Mouse (Mus musculus): ENCODE measurements around the gene Hs3st4. TPM values are rescaled to one million over a fixed set of nuclear protein-coding genes. Genes with fewer than 3 reads are reported as not detected.

Hs3st4 gene
- total RNA-seq, 2 experiments from 2014 or later = 50.7 to 62.8 TPM

DNA sequence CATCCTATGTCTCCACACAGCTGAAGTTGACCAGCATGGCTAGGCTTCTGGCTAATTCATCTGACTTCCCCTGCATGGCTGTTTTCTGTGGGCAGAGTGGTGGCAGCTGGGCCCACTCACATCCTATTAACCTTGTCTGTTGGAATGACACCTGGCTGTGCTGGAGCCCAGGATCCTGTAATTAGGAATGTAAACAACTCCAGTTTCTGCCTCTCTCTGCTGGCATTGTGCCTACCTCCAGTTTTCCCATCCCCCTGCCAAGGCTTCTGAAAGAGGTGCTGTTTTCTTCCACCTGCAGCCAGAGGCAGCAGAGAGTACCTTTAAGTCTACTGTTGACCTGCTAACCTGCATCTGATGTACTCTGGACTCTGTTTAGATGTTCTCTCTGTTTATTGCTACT lies 288.1 kb downstream of the Hs3st4 start:
- DNase-seq (ENCODE audit: low spot score in 2 of 2) = no peak
- intact Hi-C loops (cut with DNase I) = no loop called here

DNA sequence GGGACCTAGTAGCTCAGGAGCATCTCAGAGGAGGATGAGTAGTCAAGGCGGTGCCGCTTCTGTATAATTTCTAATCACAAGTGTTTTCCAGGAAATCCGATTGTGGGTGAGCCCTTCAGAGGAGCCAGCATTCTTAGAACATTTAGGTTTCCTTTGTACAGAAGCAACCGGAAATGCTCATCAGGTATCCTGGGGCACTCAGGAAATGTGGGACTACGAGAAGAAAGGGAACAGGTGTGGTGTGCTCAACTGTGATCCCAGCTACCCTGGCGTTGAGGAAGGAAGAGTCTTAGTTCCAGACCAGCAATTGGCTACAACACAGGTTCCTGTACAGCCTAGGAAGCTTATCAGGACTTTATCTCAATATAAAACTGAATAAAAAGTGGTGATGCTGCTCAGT lies 307.2 kb downstream of the Hs3st4 start:
- no peak for DNase-seq (ENCODE audit: low spot score in 2 of 2)
- intact Hi-C loops (cut with DNase I) = no loop called here

DNA sequence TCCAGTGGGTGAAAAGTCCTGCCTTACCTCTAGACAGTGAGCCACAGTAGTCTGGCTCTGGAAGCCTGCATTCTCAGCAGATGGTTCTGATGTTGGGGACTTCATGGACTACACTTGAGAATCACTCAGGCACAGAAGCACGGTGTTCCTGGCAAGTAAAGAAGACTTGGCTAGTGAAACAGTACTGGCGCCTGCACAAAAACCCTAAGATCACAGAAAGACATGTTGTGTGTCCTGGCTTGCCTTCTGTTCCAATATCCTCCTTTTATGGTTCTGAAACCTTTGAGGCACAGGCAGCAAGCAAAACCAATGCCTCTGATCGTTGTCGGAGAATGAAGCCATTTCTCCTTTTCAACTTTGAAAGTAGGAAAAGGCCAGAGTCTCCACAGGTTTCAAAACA lies 336.8 kb downstream of the Hs3st4 start:
- intact Hi-C loops (cut with DNase I) = no loop called here
- DNase-seq (ENCODE audit: low spot score in 2 of 2) = peak; percentile 41 to 51

DNA sequence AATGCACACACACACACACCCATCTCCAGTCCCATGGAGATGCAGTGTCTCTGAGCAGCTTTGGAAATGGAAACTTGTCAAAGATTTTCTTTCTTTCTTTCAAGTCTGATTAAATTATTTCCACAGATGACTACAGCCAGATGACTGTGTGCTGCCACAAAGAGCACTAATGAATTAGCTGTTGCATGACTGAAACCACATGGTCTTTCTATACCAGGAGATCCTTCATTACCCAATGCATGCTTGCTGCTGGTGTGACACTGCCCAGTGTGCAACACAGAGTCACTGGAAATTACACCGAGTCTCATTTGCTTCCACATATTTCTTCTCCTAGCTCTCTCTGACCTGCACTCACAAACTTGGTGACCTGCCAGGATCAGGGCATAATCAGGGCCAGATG lies 353.0 kb downstream of the Hs3st4 start:
- no peak for DNase-seq (ENCODE audit: low spot score in 2 of 2)
- intact Hi-C loops (cut with DNase I) = no loop called here

DNA sequence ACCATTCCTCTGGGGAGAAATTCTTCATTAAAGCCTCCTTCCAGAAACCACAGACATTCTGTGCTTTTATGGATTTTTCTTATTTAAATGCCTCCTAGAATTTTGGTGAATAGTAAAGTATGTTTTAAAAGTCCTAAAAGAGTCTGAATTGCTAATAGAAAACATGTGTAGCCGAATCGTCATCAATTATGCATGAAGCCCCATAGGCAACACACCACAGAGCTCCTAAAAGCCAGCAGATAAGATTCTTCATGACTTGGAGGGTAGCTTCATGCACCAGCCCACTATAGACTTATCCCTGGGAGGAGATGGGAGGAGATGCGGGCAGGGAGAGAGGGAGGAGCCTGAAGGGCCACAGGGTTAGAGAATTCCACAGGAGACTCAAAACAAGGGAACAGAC lies 358.8 kb downstream of the Hs3st4 start:
- DNase-seq (ENCODE audit: low spot score in 2 of 2) = no peak
- intact Hi-C loops (cut with DNase I) = no loop called here

DNA sequence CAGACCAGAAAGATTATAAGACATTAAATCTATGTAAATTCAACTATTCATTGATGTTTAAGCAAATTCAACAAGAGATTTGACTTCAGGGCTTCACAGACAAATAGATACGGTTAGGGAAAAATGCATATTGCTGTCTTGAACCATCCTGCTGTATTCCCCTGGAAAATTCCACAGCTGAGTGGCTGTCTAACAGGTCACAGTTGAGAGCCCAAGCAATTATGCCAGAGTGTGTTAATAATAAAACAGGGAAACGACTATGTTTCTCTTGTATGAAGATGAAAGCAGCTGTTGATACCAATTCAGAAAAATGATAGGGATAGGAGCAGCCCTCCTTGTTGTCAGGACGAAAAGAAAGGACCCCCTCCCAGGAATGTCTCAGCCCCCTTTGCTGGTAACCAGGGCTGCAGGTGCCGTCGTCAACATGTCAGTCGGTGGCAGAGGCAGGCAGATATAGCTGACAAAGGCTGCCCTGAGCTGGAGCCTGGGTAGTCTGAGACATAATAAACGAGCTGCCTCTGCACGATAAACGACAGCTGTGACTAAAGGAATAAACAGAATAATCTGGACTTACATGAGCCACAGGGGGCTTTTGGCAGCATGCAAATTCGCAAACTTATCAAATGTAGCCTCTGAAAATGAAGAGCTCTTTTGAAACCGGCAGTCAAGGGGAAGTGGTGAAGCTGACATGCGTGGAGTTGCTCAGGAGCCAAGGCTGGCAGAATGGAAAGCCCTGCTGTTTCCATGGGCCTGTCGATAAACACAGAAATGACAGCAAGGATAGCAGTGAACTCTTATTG lies 364.7 kb downstream of the Hs3st4 start:
- intact Hi-C loops (cut with DNase I) = no loop called here
- no peak for DNase-seq (ENCODE audit: low spot score in 2 of 2)

DNA sequence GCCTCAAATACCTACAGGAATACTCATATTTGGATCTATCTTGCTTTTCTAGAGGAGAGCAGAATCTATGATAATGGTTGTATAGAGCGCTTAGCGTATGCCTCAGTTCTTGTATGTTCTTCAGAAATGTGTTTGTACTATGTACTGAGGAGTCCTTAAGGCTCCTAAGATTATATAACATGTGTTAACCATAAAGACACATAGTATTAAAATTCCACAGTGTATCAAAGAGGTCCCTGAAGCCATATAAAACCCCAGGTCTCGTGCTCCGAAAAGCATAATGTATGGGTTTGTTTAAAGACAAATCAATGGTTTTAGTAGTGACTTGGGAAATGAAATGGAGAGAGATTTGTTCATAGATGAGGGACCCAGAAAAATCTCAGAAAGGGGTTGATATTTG lies 371.4 kb downstream of the Hs3st4 start:
- intact Hi-C loops (cut with DNase I) = no loop called here

DNA sequence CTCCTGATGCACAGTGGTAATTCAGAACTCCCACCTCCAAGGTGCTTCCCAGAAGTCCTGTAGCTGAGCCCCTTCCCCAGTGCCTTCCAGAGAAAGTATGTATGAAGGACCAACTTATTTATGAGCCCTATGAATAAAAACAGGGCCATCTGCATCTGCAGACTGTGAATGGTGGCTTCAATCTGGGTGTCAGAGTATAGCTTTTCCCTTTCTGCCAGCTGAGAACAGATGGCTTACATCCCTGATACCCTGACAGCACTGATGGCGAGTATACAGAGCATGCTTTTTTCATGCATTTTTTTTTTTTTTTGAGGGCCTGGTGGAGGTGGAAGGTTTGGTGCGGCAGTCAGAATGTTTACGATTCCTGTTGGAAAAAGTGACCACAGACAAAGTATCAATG lies 375.4 kb downstream of the Hs3st4 start:
- intact Hi-C loops (cut with DNase I) = no loop called here
- no peak for DNase-seq (ENCODE audit: low spot score in 2 of 2)

More for the DNA sequence above, 371.4 kb downstream of the Hs3st4 start:
- DNase-seq (ENCODE audit: low spot score in 2 of 2) = no peak

DNA sequence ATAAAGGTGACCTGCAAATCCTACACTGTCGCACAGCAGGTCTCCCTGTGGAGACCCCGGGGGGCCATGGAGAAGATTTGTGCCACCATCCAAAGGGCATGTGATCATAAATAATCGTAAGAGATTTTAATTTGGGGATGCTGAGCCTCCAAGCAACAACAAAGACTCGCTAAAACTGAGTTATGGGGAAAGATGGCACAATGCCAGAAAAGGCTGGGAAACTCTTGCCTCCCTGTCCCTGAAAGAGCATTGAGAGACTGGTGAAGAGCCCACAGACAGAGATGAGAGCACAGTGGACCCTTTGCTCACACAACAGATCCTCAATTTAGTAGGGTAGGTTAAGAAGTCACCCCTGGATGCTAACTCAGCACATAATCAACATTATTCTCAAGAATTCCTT lies 377.2 kb downstream of the Hs3st4 start:
- no peak for DNase-seq (ENCODE audit: low spot score in 2 of 2)
- intact Hi-C loops (cut with DNase I) = no loop called here

DNA sequence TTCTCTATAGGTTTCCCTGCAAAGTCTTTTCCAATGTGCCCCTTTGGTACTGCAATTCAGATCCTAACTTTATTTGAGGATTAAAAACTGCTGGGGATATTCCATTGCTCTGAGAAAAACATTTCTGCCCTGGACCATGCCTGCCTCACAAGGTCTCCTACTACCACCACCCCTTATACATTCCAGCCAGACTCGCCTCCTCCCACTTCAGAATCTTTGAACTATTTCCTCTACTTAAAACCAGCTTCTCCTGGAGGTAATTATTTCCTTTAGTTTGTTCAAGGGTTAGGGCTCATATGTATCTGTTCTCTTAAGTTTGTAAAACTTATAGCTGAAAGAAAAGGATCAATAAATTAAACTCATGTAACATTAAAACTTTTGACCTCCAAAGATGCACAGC lies 389.6 kb downstream of the Hs3st4 start:
- no peak for DNase-seq (ENCODE audit: low spot score in 2 of 2)
- intact Hi-C loops (cut with DNase I) = no loop called here

DNA sequence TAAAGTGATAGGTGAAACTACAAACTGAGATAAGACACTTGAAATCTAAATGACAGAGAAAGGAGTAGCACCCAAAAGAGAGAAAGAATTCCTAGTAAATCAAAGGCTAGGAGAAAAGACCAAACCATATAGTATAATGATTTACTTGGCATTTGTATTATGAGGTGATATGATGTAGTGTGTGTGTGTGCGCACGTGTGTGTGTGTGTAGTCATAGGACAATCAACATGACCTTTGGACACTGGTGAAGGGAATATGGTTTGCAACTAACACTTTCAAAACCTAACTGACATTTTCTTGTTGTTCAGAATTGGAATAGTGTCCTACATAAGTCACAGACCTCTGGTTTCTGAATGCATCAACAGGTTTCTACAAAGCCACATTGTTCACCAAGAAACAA lies 390.0 kb downstream of the Hs3st4 start:
- no peak for DNase-seq (ENCODE audit: low spot score in 2 of 2)
- intact Hi-C loops (cut with DNase I) = no loop called here

DNA sequence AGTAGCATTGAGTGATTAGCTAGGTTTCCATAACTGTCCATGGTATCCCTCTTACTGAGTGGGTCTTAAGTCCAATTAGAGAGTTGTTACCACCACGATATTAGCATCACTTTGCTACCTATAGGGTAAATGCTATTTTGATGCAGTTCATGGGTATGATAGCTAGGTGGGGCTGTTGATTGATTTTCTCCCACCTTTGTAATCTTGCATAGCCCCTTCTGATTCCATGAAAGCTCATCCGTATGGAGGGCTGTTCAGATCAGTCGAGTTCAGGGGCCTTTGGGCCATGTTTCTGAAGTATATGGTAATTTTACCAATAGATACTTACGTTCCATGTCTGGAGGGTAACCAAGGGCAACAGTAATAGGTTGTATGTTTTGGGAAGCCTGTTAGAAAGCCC lies 400.8 kb downstream of the Hs3st4 start:
- intact Hi-C loops (cut with DNase I) = loop anchor here (5.0 to 10.0 kb wide), 3 partner anchors 401 to 1009 kb away; no protein-coding TSS in a partner anchor
- DNase-seq (ENCODE audit: low spot score in 2 of 2) = no peak

DNA sequence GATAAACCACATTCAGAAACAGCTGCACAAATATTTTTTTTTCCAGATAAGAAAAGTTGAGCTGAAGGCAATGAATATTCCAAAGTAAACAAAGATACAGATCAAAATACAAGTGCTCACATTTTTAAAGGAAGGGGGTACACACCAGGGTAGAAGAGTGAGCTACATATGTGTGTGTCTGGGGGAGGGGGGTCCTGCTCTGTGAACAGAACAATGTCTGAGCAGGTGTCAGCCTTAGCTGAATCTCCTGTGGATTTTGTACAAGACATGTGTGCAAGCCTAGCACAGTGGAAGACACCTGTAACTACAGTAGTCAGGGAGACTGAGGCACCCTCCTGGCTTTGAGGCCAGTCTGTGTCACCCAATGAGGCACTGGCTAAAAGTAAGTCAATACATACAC lies 416.5 kb downstream of the Hs3st4 start:
- intact Hi-C loops (cut with DNase I) = no loop called here
- DNase-seq (ENCODE audit: low spot score in 2 of 2) = no peak

DNA sequence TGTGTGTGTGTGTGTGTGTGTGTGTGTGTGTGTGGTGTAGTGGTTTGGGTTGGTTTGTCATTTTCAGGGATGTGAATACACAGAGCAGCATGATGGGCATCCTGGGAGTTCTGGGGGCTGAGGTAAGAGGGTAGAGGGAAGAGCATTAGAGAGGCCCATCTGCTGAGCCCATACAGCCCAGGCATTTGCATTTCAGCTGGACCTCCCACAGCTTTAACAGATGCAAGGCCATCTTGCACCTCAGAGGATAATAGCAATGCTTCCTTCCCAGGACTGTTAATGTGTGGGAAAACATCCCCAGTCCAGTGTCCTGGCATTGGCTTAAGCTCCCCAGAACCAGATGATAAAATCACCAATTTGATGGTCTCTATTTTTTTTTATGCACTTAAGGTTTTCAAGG lies 444.3 kb downstream of the Hs3st4 start:
- no peak for DNase-seq (ENCODE audit: low spot score in 2 of 2)
- intact Hi-C loops (cut with DNase I) = no loop called here

Measured in left cerebral cortex, postnatal 36 days (tissue).